Mouse (Mus musculus) c-Kit-positive CD71-negative TER-119-negative erythroid progenitor cells, embryonic 14.5 days (primary cell): Measurements from ENCODE around the gene Wdr19.
"Not testable (repeated sequence)": the region's sequence is repeated elsewhere in the genome, so short reads cannot be mapped to it uniquely, and the experiment has no call there.

Source experiments
- DNase-seq: peaks from one replicate; pipeline ENCODE4 v3.0.0-alpha.2; 2013; ENCODE audit warnings: low read depth

Wdr19 gene

GRCm38 (mm10) chr5:65299623-65300022 is 100.1 kb downstream of the Wdr19 start:
- not testable (repeated sequence) for DNase-seq

DNA sequence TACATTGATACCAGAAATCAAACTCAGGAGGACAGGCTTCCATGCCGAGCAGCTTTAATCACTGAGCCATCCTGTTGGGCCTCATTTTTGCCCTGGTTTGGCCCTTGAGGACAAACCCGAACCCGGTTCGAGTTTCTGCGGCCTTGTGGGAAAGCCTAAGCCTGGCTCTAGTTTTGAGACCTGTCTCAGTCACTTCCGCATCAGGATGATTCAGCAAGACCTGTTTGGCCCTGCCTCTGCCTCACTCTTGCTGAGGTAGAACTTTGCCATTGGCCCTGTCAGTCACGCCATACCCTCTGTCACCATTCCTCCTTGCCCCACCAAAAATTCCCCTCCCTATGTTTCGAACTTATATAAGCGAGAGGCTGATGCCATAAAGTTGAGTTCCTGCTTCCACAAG is 100.6 kb downstream of the Wdr19 start:
- no peak for DNase-seq

- DNase-seq: no peak
These were observed 106.0 kb downstream of the Wdr19 start for GRCm38 (mm10) chr5:65305516-65305915.

GRCm38 (mm10) chr5:65308208-65308607 is 108.7 kb downstream of the Wdr19 start:
- DNase-seq: no peak

DNA sequence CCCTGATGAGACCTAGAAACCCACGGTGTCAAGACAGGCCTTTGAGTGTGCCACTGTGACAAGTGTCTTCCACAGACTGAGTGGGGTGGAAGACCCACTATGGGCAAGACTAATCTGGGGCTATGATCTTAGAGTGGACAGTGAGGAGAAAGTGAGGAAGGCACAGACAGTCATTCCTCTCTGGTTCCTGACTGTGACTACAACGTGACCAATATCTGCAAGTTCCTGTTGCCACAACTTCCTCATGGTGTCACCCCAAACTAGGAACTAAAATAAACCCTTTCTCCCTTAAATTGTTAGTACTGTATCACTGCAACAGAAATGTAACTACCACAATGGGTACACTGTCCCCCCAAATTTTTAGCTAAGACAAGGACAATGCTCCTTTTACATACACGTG is 109.4 kb downstream of the Wdr19 start:
- DNase-seq: no peak
